Mouse (Mus musculus) kidney, postnatal 36 days (tissue): ENCODE results near the gene Prrc2a.

Experiments used
- DNase-seq, 2 experiments: peaks; one replicate each; pipeline ENCODE4 v3.0.0; 2021 to 2022; ENCODE audit warnings: mixed read lengths in 2 of 2

Prrc2a gene

DNA sequence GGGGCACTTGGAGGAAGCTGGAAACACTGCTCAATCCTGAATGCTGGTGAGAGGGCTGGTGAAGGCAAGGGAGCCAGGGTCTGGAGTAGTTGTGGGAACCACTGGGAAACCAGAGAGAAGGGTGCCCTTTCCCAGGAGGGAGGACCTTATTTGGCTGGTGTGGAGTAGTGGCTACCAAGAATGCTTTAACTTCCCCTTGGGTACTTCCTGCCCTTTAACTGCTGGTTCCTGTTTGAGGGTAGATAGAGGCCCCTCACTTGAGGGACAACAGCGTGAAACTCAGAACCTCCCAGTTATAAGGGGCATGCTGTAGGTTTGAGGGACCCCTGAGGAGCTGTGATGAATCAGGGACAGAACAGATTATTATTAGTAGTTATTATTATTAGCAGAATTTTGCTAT is 24.5 kb upstream of the Prrc2a start:
- no peak for DNase-seq

DNA sequence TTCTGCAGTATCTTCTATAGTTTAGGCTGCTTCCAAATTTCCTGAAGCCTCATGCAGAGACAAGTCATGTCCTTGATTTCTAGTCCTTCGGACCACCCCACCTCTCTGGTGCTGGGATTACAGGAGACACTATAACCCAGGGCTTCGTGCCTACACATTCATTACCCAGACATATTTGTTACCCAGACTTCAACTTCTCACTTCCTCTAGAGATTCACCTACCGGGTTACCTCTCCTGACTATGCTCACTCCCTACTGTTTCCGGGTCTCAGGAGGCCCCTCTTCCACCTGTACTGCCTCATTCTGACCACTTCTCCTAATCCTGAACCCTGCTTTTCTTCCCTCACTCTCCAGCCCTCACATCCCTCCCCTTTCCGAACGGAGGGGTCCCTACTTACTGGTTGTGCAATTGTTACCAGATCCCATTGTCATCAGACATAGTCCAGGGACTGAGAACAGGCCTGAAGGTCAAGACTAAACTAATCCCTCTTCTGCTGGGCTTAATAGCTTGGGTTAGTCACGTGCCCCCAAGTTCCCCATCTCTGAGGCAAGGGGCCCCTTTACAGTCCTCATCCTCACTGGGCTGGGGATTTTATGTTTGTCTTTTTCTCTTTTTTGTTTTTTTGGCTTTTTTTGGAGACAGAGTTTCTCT is 23.4 kb upstream of the Prrc2a start, which contains the start of gene Lst1:
Gene Lst1 (minus strand): TSS at position 481 of the 652 bp plus-strand sequence.
- no peak for DNase-seq

DNA sequence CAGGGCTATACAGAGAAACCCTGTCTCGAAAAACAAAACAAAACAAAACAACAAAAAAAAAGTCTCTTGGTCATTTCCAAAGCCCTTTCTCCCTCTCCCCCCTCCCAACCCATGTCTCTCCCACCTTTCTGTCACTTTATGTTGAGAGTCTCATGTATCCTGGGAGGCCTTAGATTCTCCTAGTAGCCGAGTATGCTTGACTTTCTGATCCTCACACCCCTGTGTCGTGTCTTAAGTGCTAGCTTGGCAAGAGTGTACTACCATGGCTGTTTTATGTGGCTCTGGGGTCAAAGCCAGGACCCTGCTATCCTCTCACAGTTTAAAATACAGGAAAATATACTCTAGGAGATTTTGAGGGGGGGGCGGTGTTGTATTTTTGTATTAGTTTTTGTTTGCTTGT is 22.6 kb upstream of the Prrc2a start:
- no peak for DNase-seq

DNA sequence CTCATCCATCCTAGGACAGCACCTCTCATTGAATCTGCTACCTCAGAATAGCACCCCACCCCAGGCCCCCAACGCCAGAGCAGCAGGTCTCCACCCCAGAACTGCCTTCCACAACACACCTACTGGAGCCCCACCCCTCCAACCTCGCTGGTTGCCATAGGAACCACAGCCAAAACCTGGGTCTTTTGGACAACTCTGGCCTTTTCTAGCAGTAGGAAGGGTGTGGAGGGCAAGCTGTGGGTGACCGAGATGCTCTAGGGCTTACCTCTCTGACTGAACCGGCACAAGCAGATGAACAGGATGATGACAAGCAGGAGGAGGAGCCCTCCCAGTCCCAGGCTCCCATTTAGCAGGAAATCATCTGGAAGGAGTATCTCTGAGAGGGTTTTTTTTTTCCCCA is 22.0 kb upstream of the Prrc2a start:
- no peak for DNase-seq

DNA sequence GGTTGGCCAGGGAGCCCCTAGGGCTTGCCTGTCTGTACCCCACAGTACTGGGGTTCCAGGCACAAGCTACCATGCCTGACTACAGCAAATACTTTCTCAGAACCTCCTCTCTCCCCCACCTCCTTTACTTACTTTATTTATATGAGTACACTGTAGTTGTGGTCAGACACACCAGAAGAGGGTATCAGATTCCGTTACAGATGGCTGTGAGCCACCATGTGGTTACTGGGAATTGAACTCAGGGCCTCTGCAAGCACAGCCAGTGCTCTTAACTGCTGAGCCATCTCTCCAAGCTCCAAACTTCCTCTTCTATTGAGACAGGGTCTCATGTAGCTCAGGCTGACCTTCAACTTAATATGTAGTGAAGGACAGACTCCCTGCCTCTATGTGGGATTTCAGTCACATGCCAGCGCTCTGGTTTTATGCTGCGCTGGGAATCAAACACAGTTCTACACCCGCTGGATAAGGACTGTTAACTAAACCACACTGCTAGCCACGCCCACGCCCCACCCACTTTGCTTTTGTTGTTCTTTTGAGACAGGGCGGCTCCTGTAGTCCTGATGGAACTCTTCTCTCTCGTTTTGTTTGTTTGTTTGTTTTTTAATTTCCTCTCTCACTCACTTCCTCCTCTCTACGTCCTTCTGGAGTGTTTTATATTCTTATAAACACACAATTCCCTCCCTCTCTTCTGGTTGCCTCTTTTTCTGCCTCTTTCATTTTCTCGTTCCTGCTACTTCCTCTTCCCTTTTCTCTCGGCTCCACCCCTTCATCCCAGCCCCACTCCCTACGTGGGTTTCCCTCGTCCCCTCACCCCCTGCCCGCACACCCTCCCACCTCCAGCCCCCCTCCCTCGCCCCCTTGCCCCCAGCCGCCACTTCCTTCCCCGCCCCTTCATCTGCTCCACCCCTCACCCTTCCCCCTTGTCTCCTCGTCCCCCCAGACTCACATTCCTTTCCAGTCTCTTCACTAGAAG is 21.2 kb upstream of the Prrc2a start:
- peak; percentile 76 to 89 for DNase-seq

DNA sequence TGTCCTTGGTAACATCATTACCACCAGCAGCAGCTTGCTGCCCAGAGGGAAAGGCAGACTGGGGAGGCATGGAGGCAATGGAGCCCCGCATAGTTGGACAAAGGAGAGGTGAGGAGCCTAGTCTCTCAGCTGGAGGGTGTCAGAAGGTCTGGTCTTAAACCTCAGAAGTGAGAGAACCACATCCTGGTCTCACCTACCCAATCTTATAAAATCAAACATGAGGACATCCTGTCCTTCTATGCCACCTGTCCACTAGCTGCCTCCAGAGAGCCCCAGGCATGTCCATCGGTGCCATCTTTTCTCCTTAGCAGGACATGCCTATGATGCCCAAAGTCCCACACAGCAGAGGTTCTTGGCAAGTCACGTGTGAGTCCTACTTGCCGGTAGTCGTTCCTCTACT is 15.4 kb upstream of the Prrc2a start:
- no peak for DNase-seq

DNA sequence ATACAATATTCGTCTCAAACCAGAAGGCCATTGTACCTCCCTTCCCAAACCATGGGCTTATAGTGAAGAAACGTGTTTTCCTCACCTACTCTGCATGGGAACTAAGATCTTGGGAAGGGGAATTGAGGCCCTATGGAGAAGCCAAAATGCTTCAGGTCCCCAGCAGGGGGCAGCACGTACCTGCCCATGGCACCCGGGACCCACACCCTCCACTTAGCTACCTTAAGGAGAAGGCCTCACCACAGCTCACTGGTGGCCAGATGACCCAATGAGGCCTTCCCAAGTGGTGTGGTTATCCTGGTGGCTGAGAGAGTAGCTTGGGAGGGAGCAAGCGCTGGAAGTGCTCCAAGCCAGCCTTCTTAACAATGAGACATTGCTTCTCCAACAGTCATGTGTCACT is 13.8 kb upstream of the Prrc2a start:
- peak; percentile 75 to 89 for DNase-seq

DNA sequence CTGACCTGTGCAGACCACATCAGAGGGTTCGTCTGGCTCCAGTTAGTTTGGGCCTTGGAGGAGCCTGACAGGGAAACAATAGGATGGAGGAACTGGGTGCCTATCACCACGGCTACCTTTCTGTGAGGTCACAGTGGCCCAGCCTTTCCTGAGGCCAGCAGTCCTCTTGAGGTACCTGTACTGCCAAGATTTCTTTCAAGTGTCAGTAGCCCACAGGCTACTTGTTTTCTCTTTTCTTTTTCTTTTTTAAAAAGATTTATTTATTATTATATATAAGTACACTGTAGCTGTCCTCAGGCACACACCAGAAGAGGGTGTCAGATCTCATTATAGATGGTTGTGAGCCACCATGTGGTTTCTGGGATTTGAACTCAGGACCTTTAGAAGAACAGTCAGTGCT is 11.3 kb upstream of the Prrc2a start, which contains the start of gene Aif1:
Gene Aif1 (minus strand): TSS at position 101 of the 400 bp plus-strand sequence.
- no peak for DNase-seq

DNA sequence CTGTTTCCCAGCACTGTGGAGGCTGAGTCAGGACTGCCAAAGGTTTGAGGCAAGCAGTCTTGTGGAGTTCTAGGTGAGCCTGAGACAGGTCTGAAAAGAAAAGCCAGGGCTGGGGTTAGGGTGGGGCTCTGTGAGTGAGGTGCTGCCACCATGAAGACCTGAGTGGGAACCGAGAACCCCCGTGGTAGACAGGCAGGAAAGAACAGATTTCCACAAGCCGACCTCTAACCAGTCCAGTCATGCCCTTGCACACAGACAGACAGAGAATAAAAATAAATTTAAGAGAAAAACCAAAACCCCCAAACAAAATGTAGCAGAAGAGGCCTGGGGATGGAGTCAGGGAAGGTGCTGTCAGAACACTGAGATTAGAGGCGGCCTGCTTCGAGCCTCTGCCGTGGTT is 10.7 kb upstream of the Prrc2a start:
- no peak for DNase-seq

DNA sequence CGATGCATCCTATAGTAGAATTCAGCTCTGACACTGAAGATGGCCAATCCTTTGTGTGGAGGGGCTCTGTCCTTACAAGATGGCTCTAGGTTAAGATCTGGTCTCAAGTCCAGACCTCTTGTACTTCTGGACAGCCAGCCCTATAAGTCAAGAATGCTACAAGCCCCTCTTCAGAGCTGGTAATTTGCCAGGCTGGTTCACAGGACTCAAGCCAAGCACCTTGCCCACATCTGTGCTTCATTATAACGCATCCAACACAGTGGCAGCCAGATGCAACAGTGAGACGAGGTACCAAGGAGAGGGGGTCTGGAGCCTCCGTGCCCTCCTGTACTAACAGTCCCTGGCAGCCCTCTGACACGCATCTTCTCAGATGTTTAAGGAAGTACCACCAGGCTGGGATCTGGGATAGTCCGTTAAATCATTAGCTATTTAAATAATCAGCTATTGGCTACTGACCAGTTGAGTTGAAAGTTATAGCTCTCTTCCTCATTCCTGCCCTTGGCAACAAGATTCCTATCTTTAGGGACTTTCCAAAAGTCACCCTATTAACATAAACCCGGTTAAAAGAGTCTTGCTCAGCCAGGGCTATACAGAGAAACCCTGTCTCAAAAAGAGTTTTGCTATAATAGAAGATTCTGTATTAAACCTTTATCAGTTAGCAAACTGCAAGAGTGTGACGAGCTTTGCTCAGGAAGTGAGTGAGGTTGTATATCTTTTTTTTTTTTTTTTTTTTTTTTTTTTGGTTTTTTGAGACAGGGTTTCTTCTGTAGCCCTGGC is 9.7 kb upstream of the Prrc2a start:
- DNase-seq: no peak

DNA sequence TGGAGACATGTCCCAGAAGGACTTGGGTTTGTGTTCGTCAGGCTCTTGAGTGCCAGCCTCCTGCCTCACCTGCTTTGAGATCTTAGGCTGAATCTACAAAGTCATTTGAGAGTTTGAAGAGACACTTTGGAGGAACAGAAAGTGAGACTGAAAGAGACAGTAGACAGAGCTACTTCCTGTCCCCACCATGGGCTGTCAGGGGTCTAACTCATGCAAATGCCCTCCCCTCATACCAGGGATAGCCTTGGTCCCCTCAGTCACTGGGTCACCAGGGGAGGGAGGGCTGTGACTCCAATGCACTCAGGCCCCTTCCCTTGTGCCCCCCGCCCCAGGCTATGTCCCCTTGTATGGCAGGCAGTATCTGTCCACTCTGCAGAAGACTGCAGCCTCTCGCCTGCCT is 8.6 kb upstream of the Prrc2a start:
- no peak for DNase-seq

DNA sequence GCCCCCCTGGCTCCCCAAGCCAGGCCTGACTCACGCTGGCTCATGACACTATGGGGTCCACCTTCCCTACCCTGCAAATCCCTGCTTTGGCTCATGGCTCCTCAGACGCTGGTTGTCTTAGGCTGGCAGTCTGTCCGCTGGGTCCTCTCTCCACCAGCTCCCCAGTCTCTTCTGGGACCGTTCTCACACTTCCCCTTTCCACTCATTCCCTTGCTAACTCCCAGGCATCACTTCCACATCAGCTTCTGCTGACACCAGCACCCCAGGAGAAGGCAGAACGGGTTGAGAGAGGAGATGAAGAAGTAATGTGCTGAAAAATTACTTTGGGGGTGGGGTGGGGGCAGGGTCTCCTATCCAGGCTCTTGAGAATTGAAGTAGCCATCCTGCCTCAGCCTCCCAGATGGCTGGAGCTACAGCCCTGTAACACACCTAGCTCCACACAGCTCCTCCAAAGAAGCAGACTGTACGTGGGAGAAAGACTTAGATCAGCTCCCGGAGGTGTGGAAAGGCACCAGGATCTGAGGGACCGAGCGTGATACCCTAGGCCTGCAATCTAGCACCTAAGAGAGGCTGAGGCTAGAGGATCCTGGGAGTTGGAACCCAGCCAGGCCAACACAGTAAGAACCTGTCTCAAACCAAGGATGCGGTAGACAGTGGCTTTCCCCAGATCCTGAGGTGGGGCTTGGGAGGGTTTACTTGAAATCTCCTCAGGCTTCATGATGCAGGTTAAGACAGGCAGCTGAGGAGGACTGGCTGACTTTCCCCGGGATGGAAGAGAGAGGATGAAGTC is 7.9 kb upstream of the Prrc2a start:
- DNase-seq: no peak

DNA sequence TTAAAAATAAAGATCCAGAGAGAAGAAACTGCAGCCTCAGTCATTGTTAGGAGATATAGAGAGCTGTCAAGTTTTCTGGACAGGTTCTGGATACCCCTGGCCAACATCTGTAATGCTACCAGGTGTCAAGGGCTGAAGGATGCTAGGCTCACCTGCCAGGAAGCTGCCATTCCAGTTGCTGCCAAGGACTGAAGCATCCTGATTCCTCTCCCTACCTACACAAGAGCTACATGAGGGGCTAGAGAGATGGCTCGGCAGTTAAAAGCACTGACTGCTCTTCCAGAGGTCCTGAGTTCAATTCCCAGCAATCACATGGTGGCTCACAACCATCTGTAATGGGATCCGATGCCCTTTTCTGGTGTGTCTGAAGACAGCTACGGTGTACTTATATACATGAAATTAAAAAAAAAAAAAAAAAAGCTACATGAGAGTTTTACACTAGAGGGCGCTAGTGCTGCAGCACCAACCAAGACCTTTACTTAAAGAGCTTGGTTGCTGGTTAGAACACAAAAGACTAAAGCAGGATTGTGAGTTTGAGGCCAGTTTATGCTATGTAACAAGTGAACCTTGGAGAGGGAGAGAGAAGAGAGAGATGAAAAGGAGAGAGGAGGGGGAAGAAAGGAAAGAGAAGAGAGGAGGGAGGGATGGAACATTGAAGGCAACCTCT is 4.0 kb upstream of the Prrc2a start:
- DNase-seq: peak; percentile 35 to 51

DNA sequence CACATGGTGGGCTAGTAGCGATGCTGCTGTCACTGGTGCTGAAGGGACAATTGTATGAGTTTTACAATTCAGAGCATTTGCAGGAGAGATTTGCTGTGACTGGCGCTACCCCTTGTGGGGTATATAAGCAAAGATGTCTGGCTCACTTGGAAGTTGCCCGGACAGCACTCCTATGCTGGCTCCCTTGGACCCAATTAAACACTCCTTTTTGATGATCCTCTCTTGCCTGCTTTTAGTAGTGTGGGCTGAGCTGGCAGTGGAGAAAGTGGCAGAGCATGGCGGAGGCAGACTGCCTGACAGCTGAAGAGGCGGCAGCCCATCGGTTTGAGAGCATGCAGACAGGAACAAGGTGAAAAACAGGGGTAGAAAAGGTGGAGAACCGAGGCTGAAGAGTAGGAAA is 3.1 kb upstream of the Prrc2a start:
- no peak for DNase-seq

DNA sequence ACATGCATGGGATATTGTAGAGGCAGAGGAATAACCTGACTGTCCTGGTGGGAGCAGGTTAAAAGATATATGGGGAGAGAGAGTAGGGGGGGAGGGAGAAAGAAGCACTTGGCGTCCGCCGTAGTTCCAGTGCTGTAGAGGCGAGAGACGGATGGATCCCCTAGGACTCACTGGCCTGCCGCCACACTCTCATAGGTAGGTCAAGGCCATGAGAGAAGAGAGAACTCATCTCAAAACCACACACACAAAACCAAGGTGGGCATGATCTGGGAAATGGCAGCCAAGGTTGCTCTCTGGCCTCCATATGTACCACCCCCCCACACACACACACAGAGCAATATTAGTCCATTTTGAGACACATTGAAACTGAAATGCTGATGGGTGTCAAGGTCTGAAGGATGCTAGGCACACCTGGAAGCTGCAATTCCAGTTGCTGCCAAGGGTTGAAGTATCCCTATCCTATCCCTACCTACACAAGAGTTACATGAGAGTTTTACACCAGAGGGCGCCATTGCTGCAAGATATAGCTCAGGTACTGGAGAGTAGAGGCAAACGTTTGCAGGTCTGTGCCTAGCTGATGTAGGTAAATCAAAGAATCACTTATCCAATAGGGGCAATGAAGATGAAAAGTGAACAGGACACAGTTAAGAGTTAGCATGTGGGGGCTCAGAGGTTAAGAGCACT is 1.8 kb upstream of the Prrc2a start:
- peak; percentile 82 to 83 for DNase-seq

DNA sequence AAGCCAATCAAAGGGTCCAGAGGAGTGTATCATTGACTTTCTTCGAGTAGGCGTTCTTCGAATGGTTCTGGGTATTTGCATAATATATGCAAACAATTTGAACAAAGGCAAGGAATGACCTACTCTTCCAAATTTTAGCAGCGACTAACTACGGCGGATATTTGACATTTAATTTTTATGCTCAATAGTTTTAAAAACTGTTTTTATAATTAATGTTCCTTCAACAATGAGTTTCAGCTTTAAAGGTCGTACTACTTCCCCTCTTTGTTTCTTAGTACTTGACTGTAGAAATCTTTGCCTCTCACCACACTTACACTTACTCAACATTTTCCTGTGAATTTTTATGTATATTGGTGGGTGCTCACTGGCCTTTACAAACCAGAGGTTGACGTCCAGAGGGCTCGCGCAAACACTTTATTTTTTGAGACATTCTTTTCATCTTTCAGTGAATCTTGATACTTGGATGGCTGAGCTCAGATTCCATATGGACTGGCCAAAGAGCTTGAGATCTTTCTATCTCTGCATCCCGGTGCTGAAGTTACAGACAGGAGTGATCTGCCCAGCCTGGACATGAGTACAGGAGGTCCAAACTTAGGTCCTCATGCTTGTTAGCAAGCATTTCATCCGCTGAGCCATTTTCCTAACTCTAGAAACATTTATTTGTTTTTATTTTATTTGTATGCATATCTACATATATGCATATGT is 906 bp upstream of the Prrc2a start:
- DNase-seq: no peak

DNA sequence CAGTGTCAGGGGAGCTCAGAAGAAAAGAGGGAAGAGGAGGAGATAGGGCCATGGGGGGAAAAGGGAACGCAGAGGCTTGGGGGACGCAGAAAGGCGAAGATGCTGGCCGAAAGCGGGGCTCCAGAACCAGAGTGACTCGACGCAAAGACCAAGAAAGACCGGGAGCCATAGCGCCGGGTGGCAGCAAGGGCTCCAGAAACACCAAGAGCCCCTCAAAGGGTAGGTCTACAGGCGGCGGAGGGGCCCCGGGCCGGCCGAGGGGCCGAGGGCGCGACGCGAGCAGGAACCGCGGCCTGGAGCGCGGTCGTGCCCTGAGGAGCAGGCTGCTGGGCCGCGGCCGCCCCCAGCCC is 504 bp downstream of the Prrc2a start:
- peak in 1 of 2 experiments; percentile 39 for DNase-seq

DNA sequence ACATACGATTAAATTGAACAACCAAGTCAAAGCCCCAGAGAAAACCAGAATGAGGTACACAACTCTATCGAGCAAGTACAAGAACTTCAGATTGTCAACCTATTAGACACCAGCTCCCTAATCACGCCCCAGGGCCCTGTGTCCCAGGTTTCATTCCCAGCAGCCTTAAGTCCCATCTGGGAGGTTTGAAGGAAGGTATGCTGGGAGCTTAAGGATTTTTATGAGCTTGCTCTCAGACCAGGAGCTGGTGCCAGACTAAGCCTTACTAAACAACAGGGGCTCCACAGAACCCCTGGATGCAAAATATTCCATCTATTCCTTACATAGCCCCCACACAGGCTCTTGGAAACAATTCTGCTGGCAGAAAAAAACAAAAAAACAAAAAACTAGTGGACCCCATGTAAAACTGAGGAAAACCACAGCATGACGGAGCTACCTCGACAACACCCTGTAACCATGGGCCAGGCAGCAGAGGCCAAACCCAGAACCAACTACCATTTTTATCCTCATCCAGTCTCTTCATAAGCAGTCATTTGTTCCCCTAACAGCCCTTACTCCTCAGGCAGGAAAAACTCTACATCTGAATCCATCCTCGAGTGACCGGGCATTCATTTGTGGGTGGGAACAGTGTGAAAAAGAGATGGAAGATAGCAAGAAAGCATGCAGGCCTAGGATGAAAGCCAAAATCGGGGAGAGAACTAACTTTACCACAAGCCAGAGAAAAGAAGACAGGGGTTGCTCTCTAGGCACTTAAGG is 1.2 kb downstream of the Prrc2a start:
- DNase-seq: no peak

DNA sequence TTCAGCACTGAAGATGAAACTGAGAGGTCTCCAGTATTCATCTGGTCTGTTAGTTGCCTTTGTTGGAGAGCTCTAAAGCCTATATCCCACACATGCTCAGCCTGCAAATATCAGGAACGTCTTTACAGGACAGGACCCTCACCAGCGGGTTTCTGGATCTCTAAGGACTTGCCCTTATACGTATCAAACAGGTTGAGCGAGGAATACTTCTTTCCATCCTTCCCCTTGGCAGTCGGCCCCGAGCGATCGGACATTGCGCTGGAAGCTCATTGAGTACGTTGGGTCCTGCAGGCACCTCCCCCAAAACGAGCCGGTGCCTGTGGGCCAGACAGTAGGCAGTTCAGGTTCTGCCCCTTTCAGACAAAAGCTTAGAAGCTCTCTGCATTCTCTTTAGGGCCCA is 2.0 kb downstream of the Prrc2a start:
- peak; percentile 54 to 73 for DNase-seq

DNA sequence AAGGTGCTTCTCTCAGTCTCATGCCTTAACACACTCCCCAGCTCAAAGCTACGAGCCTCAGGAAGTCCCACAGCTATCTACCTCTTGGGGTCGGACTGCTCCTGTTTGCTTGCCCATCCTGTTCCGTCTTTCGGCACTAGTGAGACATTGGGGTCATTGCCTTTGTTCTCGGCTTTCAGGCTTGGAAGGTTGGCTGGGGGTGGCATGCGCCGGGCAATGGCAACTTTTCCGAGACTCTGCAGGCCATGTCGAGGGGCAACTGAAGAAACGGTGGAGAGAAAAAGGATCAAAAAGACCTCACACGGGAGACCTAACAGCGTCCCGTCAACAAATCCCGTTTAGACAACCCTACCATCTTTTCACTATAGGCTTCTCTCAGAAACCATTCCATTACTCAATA is 2.6 kb downstream of the Prrc2a start:
- no peak for DNase-seq
